In the genomic region with DNA sequence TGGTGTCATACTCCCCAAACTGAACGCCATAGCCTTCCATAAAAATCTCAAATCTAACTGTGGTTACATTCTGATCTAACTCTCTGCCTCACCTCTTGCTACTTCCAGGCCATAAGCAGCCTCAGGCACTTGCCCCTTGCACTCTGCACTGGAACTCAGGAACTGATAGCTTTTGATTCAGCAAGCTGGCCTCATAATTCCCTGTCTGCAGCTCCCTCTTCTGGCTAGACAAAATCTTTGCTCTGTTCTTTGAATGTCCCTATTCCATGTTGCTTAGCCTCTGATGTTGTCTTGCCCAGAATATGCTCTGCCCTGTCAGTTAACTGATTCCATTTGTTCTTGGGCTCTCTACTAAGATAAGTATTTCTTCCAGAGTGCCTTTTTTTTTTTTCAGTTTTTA, we compare ENCODE assay signal across 8 mouse cellular contexts. TPM values are rescaled to one million over a fixed set of nuclear protein-coding genes. Genes with fewer than 3 reads are reported as not detected.
DNase-seq lines count a peak whose midpoint lies in the region; ATAC-seq and TF ChIP-seq lines count a peak whose summit lies in the region.

No protein-coding gene starts in this region.

- 39% methylated on average over 1 of the region's 1 CpGs for WGBS in heart, embryonic 11.5 days (ENCODE audit: insufficient replicate concordance)
- WGBS in limb, embryonic 14.5 days, result 47% methylated on average over 1 of the region's 1 CpGs

- intact Hi-C loops in heart, postnatal 14 days (cut with DNase I), result loop anchor here (5.0 kb wide), 1 partner anchor 253 kb away; no protein-coding TSS in a partner anchor

- H3K9me3 ChIP-seq in heart, embryonic 11.5 days (replicated peaks; ENCODE audit: control insufficient read depth, low read length), result no peaks in the 10 kb centered on the region
- no peaks in the 10 kb centered on the region for H3K9me3 ChIP-seq in limb, embryonic 14.5 days (ENCODE audit: control insufficient read depth, low read length)

- ATAC-seq in heart, embryonic 11.5 days (replicated peaks; ENCODE audit: insufficient number of reproducible peaks, low FRiP score, low TSS enrichment), result no peak
- no peak for ATAC-seq in limb, embryonic 14.5 days (ENCODE audit: low FRiP score, low read depth)

- DNase-seq in heart, adult 11 months, result peak; percentile 87
- peak; percentile 46 for DNase-seq in CD4-positive helper T cell, adult 2 months (ENCODE audit: low read depth, low spot score)
- DNase-seq in brain, adult 2 months (ENCODE audit: low read depth, low spot score), result peak; percentile 79
- DNase-seq in heart, postnatal 14 days, result peak; percentile 40 to 59
- DNase-seq in limb, embryonic 14.5 days (ENCODE audit: low spot score), result peak; percentile 45
- peak; percentile 65 for DNase-seq in retina, postnatal 1 day
- DNase-seq in gastrocnemius, postnatal 10 days, result no peak

- no peak overlapping the region for H3K9ac ChIP-seq in heart, embryonic 11.5 days (ENCODE audit: low read depth, low read length)
- no peak overlapping the region for H3K9ac ChIP-seq in limb, embryonic 14.5 days (ENCODE audit: low read depth, low read length, severe bottlenecking)

- H3K27ac ChIP-seq in heart, embryonic 11.5 days (ENCODE audit: low read depth, low read length), result no peak overlapping the region
- no peak overlapping the region for H3K27ac ChIP-seq in limb, embryonic 14.5 days (replicated peaks; ENCODE audit: low read depth, low read length)

- 0 out of 2 replicates have a peak, but pooled peaks cover 3% of the 10 kb centered on the region for H3K36me3 ChIP-seq in heart, embryonic 11.5 days (ENCODE audit: control insufficient read depth, insufficient read depth, low read length)
- peaks cover 3% of the 10 kb centered on the region; the same call in 1 of the 2 replicates for H3K36me3 ChIP-seq in limb, embryonic 14.5 days (ENCODE audit: control insufficient read depth, insufficient read depth, low read length)

- TF ChIP-seq POLR2A in limb, embryonic 14.5 days (IDR thresholded peaks at IDR 0.05; ENCODE audit: borderline replicate concordance, extremely low read depth, insufficient read depth, insufficient read length), result no peak

- 0 out of 2 replicates have a peak, but pooled peaks cover 2% of the 10 kb centered on the region for H3K4me1 ChIP-seq in heart, embryonic 11.5 days (ENCODE audit: control insufficient read depth, insufficient read depth, low read length)
- H3K4me1 ChIP-seq in limb, embryonic 14.5 days (ENCODE audit: control insufficient read depth, insufficient read depth, low read length), result no peaks in the 10 kb centered on the region

- H3K4me2 ChIP-seq in heart, embryonic 11.5 days, result no peak overlapping the region
- H3K4me2 ChIP-seq in limb, embryonic 14.5 days (replicated peaks; ENCODE audit: low read depth, low read length, severe bottlenecking), result no peak overlapping the region

- no peaks in the 10 kb centered on the region for H3K27me3 ChIP-seq in heart, embryonic 11.5 days (ENCODE audit: control insufficient read depth, insufficient read depth, low read length)
- H3K27me3 ChIP-seq in limb, embryonic 14.5 days (ENCODE audit: control insufficient read depth, insufficient read depth, low read length), result no peaks in the 10 kb centered on the region

- H3K4me3 ChIP-seq in heart, embryonic 11.5 days (ENCODE audit: low read depth, low read length), result no peak overlapping the region
- H3K4me3 ChIP-seq in limb, embryonic 14.5 days (replicated peaks; ENCODE audit: low read length), result no peak overlapping the region

RNA-seq across cellular contexts. Expression of a gene that starts 17.6 kb away (rescaled TPM):
- 4.2 and 4.4 TPM in 2 replicates for polyA plus RNA-seq in heart, embryonic 11.5 days (2014; fragmentation: Nextera tagmentation; extraction: Ambion mirVana)
- total RNA-seq in heart, postnatal 14 days (2021), result 10 to 100 TPM in 1 of 2 experiments, 1 to 10 TPM in 1; 8.9 to 10.3 TPM
- 16.1 and 16.9 TPM in 2 replicates for polyA plus RNA-seq in limb, embryonic 14.5 days (2012; rRNA removed)
- polyA plus RNA-seq in limb, embryonic 14.5 days (2014; fragmentation: Nextera tagmentation; extraction: Ambion mirVana), result 10.3 and 13.2 TPM in 2 replicates
- total RNA-seq in gastrocnemius, postnatal 10 days (2021), result 10 to 100 TPM in 1 of 2 experiments, 1 to 10 TPM in 1; 7.2 to 12.5 TPM

RNA-seq across cellular contexts. Expression of a gene that starts 18.5 kb away (rescaled TPM):
- polyA plus RNA-seq in heart, embryonic 11.5 days (2014; fragmentation: Nextera tagmentation; extraction: Ambion mirVana), result 28.1 and 28.7 TPM in 2 replicates
- 10 to 100 TPM; 26.8 to 28.8 TPM for total RNA-seq in heart, postnatal 14 days (2021)
- polyA plus RNA-seq in limb, embryonic 14.5 days (2012; rRNA removed), result 41.2 and 42.8 TPM in 2 replicates
- polyA plus RNA-seq in limb, embryonic 14.5 days (2014; fragmentation: Nextera tagmentation; extraction: Ambion mirVana), result 41.7 and 45.3 TPM in 2 replicates
- total RNA-seq in gastrocnemius, postnatal 10 days (2021), result 10 to 100 TPM; 18.1 to 19.6 TPM
